In the genomic region with DNA sequence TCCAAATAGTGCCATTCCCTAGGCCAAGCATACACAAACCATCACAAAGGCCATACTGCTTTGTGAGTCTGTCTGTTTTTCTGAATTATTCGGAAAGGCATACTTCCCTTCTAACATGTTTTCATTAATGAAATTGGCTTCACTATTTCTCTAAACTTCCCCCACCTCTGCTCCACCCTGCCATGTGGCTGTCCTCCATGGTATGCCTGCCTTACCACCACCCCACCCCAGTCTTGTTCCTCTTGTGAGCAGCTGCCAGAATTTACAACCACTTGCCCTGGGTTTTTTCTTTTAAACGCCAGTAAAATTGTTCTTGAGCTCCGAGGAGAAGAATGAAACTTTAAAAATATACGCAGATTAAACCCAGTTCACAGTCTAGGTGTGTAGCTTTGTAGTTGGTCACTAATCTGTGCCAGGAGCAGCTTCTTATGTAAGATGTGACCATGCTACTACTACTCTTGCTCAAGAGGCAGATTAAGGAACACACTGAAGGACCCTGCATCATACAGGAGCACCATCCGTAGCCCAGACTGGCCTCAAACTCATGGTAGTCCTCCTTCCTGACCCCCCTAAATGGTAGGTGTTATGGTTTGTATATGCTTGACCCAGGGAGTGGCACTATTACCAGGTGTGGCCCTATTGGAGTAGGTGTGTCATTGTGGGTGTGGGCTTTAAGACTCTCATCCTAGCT, we compare ENCODE assay signal across 30 mouse cellular contexts. TPM values are rescaled to one million over a fixed set of nuclear protein-coding genes. Genes with fewer than 3 reads are reported as not detected.
DNase-seq lines count a peak whose midpoint lies in the region; ATAC-seq and TF ChIP-seq lines count a peak whose summit lies in the region.
"Had no signal": no experiment of that assay in that cellular context is flagged by ENCODE, and none has a peak within 500 bp of the region (broad histone marks: within the 10 kb centered on the region; RNA-seq: fewer than 3 reads in every experiment).

No protein-coding gene starts in this region.

- peak overlapping the region; percentile 98 for H3K27ac ChIP-seq in spleen, adult 2 months (ENCODE audit: insufficient read depth, low read length)
- H3K27ac ChIP-seq: forebrain, embryonic 10.5 days; forebrain, embryonic 13.5 days; heart, embryonic 15.5 days; hindbrain, embryonic 10.5 days; hindbrain, embryonic 14.5 days; hindbrain, postnatal 0 days had no signal

- ATAC-seq in granulocyte monocyte progenitor cell, adult 5-6 weeks (replicated peaks; ENCODE audit: poor library complexity, severe bottlenecking) = peak; percentile 61
- peak; percentile 34; the same call in 1 of the 2 replicates for ATAC-seq in neutrophil, adult 5-6 weeks (ENCODE audit: extremely low read depth, insufficient number of reproducible peaks, low FRiP score, poor library complexity, severe bottlenecking)
- ATAC-seq: activated CD4-positive, CD25-positive, alpha-beta regulatory T cell, adult 4 months; forebrain, embryonic 13.5 days; forebrain, embryonic 16.5 days; hindbrain, postnatal 0 days; inflammation-experienced regulatory T-cells, adult 6 months had no signal

- no peaks in the 10 kb centered on the region for H3K27me3 ChIP-seq in spleen, adult 2 months (ENCODE audit: control insufficient read depth, insufficient read depth, low read length)
- no peaks in the 10 kb centered on the region for H3K27me3 ChIP-seq in splenic B cell, adult 2 months (ENCODE audit: control insufficient read depth, insufficient read depth, low read length, poor library complexity, severe bottlenecking)
- H3K27me3 ChIP-seq: forebrain, embryonic 13.5 days; heart, embryonic 12.5 days; heart, embryonic 15.5 days had no signal

- TF ChIP-seq CTCF in spleen, adult 2 months (IDR thresholded peaks at IDR 0.05; ENCODE audit: extremely low read depth, insufficient read depth, insufficient read length, insufficient replicate concordance) = no peak

- peak in 1 of 2 experiments; percentile 51 for DNase-seq in spleen, adult 2 months (ENCODE audit: low read depth in 1 of 2, low spot score in 2 of 2)
- no peak for DNase-seq in spleen, adult 12 weeks (ENCODE audit: low spot score)
- DNase-seq in splenic B cell, adult 2 months (ENCODE audit: low read depth, low spot score) = peak; percentile 55
- DNase-seq in heart, adult 18-20 months = no peak
- no peak for DNase-seq in left cerebral cortex, postnatal 25 days (ENCODE audit: low spot score in 2 of 2)
- DNase-seq in kidney, postnatal 36 days = no peak
- DNase-seq: adrenal gland, postnatal 10 days; adrenal gland, postnatal 36 days; cerebellum, adult 11 months; cerebellum, adult 2 months; cerebellum, postnatal 10 days; cerebellum, postnatal 36 days; embryo, embryonic 11 days; gastrocnemius, postnatal 10 days; gastrocnemius, postnatal 36 days; heart, adult 11 months; heart, postnatal 10 days; heart, postnatal 36 days had no signal

- WGBS in spleen, adult 2 months = 30% methylated on average over 5 of the region's 5 CpGs

- intact Hi-C loops in left cerebral cortex, postnatal 25 days (cut with DNase I) = no loop called here

- no peaks in the 10 kb centered on the region for H3K36me3 ChIP-seq in spleen, adult 2 months (ENCODE audit: control insufficient read depth, insufficient read depth, low read length)
- H3K36me3 ChIP-seq in splenic B cell, adult 2 months (ENCODE audit: control insufficient read depth, insufficient read depth, low read length, poor library complexity, severe bottlenecking) = no peaks in the 10 kb centered on the region
- H3K36me3 ChIP-seq: forebrain, embryonic 10.5 days; heart, embryonic 12.5 days; heart, embryonic 15.5 days; hindbrain, embryonic 10.5 days had no signal

- TF ChIP-seq POLR2A in spleen, adult 2 months (IDR thresholded peaks at IDR 0.05; ENCODE audit: low read depth, low read length) = no peak

- H3K4me3 ChIP-seq in spleen, adult 2 months (ENCODE audit: extremely low read depth, insufficient read depth, insufficient read length) = no peak overlapping the region
- H3K4me3 ChIP-seq: forebrain, embryonic 10.5 days; forebrain, embryonic 13.5 days; heart, embryonic 12.5 days; heart, embryonic 15.5 days; hindbrain, embryonic 10.5 days had no signal

- peaks cover 18% of the 10 kb centered on the region for H3K4me1 ChIP-seq in spleen, adult 2 months (ENCODE audit: control insufficient read depth, insufficient read depth, insufficient read length)
- H3K4me1 ChIP-seq: forebrain, embryonic 10.5 days; forebrain, embryonic 13.5 days; hindbrain, embryonic 10.5 days had no signal

RNA-seq across cellular contexts. Expression of a gene that starts 16.7 kb away (rescaled TPM):
- 19.0 and 19.9 TPM in 2 replicates for polyA plus RNA-seq in spleen, adult 2 months (2012; rRNA removed)
- 112 and 114 TPM in 2 replicates for total RNA-seq in granulocyte monocyte progenitor cell, adult 5-6 weeks (2014; fragmentation: Nextera tagmentation)
- total RNA-seq in granulocyte monocyte progenitor cell, adult 5-6 weeks (2017) = 92.2 and 128 TPM in 2 replicates
- total RNA-seq in neutrophil, adult 5-6 weeks (2017) = 97.1 and 160 TPM in 2 replicates
- 10 to 100 TPM; 46.5 to 57.6 TPM for total RNA-seq in heart, adult 18-20 months (2021)
- total RNA-seq in left cerebral cortex, postnatal 25 days (2021) = 10 to 100 TPM; 52.5 to 71.7 TPM

RNA-seq across cellular contexts. Expression of a gene that starts 28.5 kb away (rescaled TPM):
- polyA plus RNA-seq in spleen, adult 2 months (2012; rRNA removed) = 32.8 and 41.9 TPM in 2 replicates
- 44.6 and 57.6 TPM in 2 replicates for total RNA-seq in granulocyte monocyte progenitor cell, adult 5-6 weeks (2014; fragmentation: Nextera tagmentation)
- total RNA-seq in granulocyte monocyte progenitor cell, adult 5-6 weeks (2017) = 37.2 and 41.7 TPM in 2 replicates
- total RNA-seq in neutrophil, adult 5-6 weeks (2017) = 507 and 521 TPM in 2 replicates
- total RNA-seq in heart, adult 18-20 months (2021) = 10 to 100 TPM; 75.4 to 80.1 TPM
- total RNA-seq in left cerebral cortex, postnatal 25 days (2021) = 100 to 1,000 TPM; 135 to 159 TPM

RNA-seq across cellular contexts. Expression of a gene that starts 34.4 kb away (rescaled TPM):
- polyA plus RNA-seq in spleen, adult 2 months (2012; rRNA removed) = 28.4 and 38.1 TPM in 2 replicates
- 8.8 and 14.0 TPM in 2 replicates for total RNA-seq in granulocyte monocyte progenitor cell, adult 5-6 weeks (2014; fragmentation: Nextera tagmentation)
- total RNA-seq in granulocyte monocyte progenitor cell, adult 5-6 weeks (2017) = 14.1 and 17.4 TPM in 2 replicates
- 6.6 and 8.2 TPM in 2 replicates for total RNA-seq in neutrophil, adult 5-6 weeks (2017)
- 10 to 100 TPM; 14.3 to 19.5 TPM for total RNA-seq in heart, adult 18-20 months (2021)
- 10 to 100 TPM; 61.1 to 61.6 TPM for total RNA-seq in left cerebral cortex, postnatal 25 days (2021)
